In genomic region chr3:41564471-41565213, GRCm38 (mm10) we compare ENCODE assay signal across 8 mouse cellular contexts. TPM values are rescaled to one million over a fixed set of nuclear protein-coding genes. Genes with fewer than 3 reads are reported as not detected.
DNase-seq lines count a peak whose midpoint lies in the region; ATAC-seq lines count a peak whose summit lies in the region.

No protein-coding gene starts in this region.

- peak overlapping the region; percentile 88 for H3K4me2 ChIP-seq in intestine, embryonic 14.5 days (ENCODE audit: low read length)

- whole genome bisulfite sequencing in intestine, embryonic 14.5 days: 0% methylated on average over 38 of the region's 60 CpGs

- H3K4me3 ChIP-seq in intestine, embryonic 14.5 days (ENCODE audit: low read depth, low read length): peak overlapping the region; percentile 65

- no peaks in the 10 kb centered on the region for H3K36me3 ChIP-seq in intestine, embryonic 14.5 days (ENCODE audit: control insufficient read depth, insufficient read depth, low read length)

- peak; percentile 67 for ATAC-seq in intestine, embryonic 14.5 days (replicated peaks; ENCODE audit: low FRiP score, low TSS enrichment, low read depth)
- peak; percentile 63 for ATAC-seq in megakaryocyte-erythroid progenitor cell, adult 5-6 weeks (replicated peaks; ENCODE audit: low FRiP score, low TSS enrichment, poor library complexity, severe bottlenecking)

- peak overlapping the region; percentile 95 for H3K27ac ChIP-seq in intestine, embryonic 14.5 days (ENCODE audit: low read depth)

- peak overlapping the region; percentile 88 for H3K9ac ChIP-seq in intestine, embryonic 14.5 days (ENCODE audit: low read length)

- peak; percentile 83 for DNase-seq in adrenal gland, adult 8-10 months
- DNase-seq in embryo, embryonic 11 days: peak; percentile 86
- DNase-seq in gastrocnemius, postnatal 25 days: peak; percentile 80
- peak; percentile 90 for DNase-seq in intestine, embryonic 14.5 days (ENCODE audit: low spot score)
- DNase-seq in left cerebral cortex, postnatal 25 days (ENCODE audit: low spot score in 2 of 2): peak; percentile 71 to 80
- DNase-seq in right cerebral cortex, postnatal 25 days: peak; percentile 76
- DNase-seq in urinary bladder, postnatal 4 days (ENCODE audit: low spot score in 2 of 2): peak; percentile 71 to 75

- no peaks in the 10 kb centered on the region for H3K27me3 ChIP-seq in intestine, embryonic 14.5 days (replicated peaks; ENCODE audit: control insufficient read depth, insufficient read depth, low read length)

- intact Hi-C loops in left cerebral cortex, postnatal 25 days (cut with DNase I): loop anchor here (2.0 to 5.0 kb wide), 5 partner anchors 28 to 482 kb away; partner anchors contain the start of genes D3Ertd751e, Pgrmc2 and Sclt1

- H3K9me3 ChIP-seq in intestine, embryonic 14.5 days (ENCODE audit: control insufficient read depth, low read length): no peaks in the 10 kb centered on the region

- no peaks in the 10 kb centered on the region for H3K4me1 ChIP-seq in intestine, embryonic 14.5 days (replicated peaks; ENCODE audit: control insufficient read depth, insufficient read depth, low read length)

RNA-seq across cellular contexts. Expression of gene Jade1, which starts 9.1 kb away (rescaled TPM):
- 10 to 100 TPM; 48.6 to 76.6 (median 55.3) TPM for total RNA-seq in adrenal gland, adult 8-10 months (2022)
- total RNA-seq in gastrocnemius, postnatal 25 days (2021): 10 to 100 TPM; 19.8 to 23.9 TPM
- 20.0 and 21.0 TPM in 2 replicates for polyA plus RNA-seq in intestine, embryonic 14.5 days (2014; fragmentation: Nextera tagmentation; extraction: Ambion mirVana)
- 10 to 100 TPM; 36.8 to 42.5 TPM for total RNA-seq in left cerebral cortex, postnatal 25 days (2021)
- 29.8 and 38.0 TPM in 2 replicates for total RNA-seq in megakaryocyte-erythroid progenitor cell, adult 5-6 weeks (2014; fragmentation: Nextera tagmentation)
- total RNA-seq in megakaryocyte-erythroid progenitor cell, adult 5-6 weeks (2017): 36.1 and 36.3 TPM in 2 replicates

Comparison
In these comparisons a context has a peak if more than half of its experiments do, and no peak if none do; other contexts are left out.
1. Peak in every context shown above with its lines: DNase-seq, ATAC-seq, H3K4me3 ChIP-seq and H3K27ac ChIP-seq.